Mouse (Mus musculus) right cerebral cortex, postnatal 14 days (tissue): ENCODE results near the gene Skida1.

Experiments used
- DNase-seq: peaks from one replicate; pipeline ENCODE4 v3.0.0; 2022

Skida1 gene

DNA sequence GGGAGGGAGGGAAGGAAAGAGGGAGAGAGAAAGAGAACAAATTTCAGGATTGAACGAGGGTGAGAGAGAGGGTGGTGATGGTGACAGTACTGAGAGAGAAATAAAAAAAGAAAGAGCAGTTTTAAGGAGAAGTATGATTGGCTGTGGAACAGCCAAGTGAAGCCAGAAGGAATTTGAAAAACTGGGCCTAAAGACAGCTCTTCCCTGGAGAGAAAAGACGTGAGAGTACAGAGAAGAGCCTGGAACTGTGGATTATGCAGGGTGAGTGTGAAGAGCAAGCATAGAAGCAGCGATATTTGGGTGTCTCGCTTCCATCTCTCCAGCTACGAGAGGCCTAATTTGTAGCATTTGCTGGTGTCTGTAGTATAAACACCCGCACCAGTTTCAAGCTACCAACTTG lies 37.6 kb downstream of the Skida1 start:
- no peak for DNase-seq

DNA sequence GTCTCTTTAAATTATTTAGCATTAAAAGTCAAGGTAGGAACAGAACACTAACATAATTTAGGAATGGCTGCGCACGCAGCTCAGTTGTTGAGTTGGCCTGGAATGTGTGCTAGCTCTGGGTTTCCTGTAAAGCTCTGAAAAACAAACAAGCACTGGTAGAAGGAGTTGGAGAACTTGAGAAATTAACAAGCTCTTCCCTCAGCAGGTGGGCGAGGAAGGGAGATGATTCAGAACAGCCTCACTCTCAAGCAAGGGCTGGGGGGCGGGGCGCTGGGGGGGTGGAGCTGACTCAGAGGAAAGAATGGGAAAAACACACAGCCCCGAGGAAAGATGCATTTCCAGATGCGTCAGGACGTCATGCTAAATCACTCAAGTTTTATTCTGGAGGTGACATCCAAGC lies 43.7 kb downstream of the Skida1 start:
- no peak for DNase-seq

DNA sequence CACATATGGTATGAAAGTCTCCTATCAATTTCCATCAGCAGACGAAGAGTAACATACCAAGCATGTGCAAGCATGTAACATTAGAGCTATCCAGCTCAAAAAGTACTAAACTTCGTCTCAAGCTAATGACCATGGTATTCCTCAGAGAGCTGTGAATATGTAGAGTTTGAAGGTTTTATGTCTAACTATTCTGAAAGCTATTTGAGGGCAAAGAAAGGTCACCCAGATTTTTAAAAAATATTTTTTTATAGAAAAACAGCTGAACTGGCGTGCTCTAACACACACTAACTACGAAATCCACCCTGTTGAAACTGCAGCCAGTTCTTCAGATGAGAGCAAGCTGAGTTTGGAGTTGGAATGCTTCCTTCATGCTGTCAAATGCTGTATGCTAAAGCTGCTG lies 44.6 kb downstream of the Skida1 start:
- no peak for DNase-seq

DNA sequence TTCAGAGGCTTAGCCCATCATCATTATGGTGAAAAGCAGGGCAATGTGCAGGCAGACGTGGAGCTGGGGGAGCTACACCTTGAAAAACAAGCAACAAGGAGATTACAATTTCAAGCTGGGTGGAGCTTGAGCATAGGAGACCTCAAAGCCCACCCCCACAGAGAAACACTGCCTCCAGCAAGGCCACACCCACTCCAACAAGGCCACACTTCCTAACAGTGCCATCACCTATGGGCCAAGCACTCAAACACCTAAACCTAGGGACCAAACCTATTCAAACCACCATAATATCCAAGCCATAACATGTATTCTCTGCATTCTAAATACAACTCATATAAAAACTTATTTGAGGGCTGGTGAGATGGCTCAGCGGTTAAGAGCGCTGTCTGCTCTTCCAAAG lies 46.5 kb downstream of the Skida1 start:
- no peak for DNase-seq

DNA sequence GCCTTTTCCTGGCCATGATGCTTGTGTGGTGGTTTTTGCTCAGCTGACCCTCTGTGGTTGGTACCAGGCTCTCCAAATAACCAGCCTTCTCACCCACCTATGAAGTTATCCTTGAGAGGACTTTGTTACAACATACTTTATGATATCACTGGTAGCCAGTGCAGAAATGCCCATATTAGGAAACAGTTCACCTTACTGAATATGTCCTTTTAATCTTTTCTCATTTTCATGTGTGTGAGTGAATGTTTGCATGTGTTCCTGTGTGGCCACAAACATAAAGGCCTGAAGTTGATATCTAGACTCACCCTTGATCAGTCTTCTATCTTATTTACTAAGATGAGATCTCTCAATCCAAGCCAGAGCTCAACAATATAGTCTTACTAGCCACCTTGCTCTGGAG lies 52.0 kb downstream of the Skida1 start, which contains the start of gene H2al2a:
H2al2a (minus strand) TSS at position 101 of the 400 bp plus-strand sequence.
- no peak for DNase-seq
